Mouse (Mus musculus): ENCODE measurements around the gene Peg12.

GRCm38 (mm10) chr7:62463007-62463877 lies 1.1 kb downstream of the Peg12 start:
- TF ChIP-seq CTCF (IDR thresholded peaks at IDR 0.05; ENCODE audit: insufficient read depth, low read length) (no peak), POLR2A (IDR thresholded peaks at IDR 0.05; ENCODE audit: borderline replicate concordance, extremely low read depth, low read depth, low read length) (no peak)
